Comparison of ENCODE assay signal across 20 mouse cellular contexts in genomic region chr1:88098546-88098945, GRCm38 (mm10). TPM values are rescaled to one million over a fixed set of nuclear protein-coding genes. Genes with fewer than 3 reads are reported as not detected.
"Had no signal": no experiment of that assay in that cellular context is flagged by ENCODE, and none has a peak within 500 bp of the region (broad histone marks: within the 10 kb centered on the region; RNA-seq: fewer than 3 reads in every experiment).

No protein-coding gene starts in this region.

RNA-seq across cellular contexts. Expression of gene Ugt1a6b, which starts 4.5 kb away (rescaled TPM):
- polyA plus RNA-seq: midbrain, embryonic 10.5 days; midbrain, embryonic 12.5 days; neural tube, embryonic 11.5 days; neural tube, embryonic 13.5 days; neural tube, embryonic 15.5 days had no signal

RNA-seq across cellular contexts. Expression of gene Ugt1a8, which starts 10.9 kb away (rescaled TPM):
- total RNA-seq: megakaryocyte, adult 5-6 weeks; megakaryocyte-erythroid progenitor cell, adult 5-6 weeks had no signal
- polyA plus RNA-seq: liver, embryonic 15.5 days; liver, postnatal 0 days; lung, adult 2 months; lung, embryonic 15.5 days; lung, postnatal 0 days; macrophage; midbrain, embryonic 10.5 days; midbrain, embryonic 12.5 days; midbrain, embryonic 14.5 days; midbrain, embryonic 16.5 days; myocyte; neural tube, embryonic 11.5 days; neural tube, embryonic 13.5 days; neural tube, embryonic 15.5 days; small intestine, adult 2 months; stomach, embryonic 14.5 days; thymus, adult 2 months; urinary bladder, adult 2 months had no signal

RNA-seq across cellular contexts. Expression of gene Ugt1a9, which starts 27.9 kb away (rescaled TPM):
- total RNA-seq: megakaryocyte, adult 5-6 weeks had no signal
- polyA plus RNA-seq: lung, embryonic 15.5 days; midbrain, embryonic 10.5 days; midbrain, embryonic 12.5 days; midbrain, embryonic 14.5 days; midbrain, embryonic 16.5 days; myocyte; neural tube, embryonic 11.5 days; neural tube, embryonic 13.5 days; thymus, adult 2 months; urinary bladder, adult 2 months had no signal

RNA-seq across cellular contexts. Expression of gene Ugt1a6a, which starts 36.1 kb away (rescaled TPM):
- total RNA-seq: megakaryocyte-erythroid progenitor cell, adult 5-6 weeks had no signal
- polyA plus RNA-seq: midbrain, embryonic 10.5 days; neural tube, embryonic 11.5 days had no signal
